Mouse (Mus musculus) heart, adult 2 months (tissue): Measurements from ENCODE around the gene Pygl. TPM values are rescaled to one million over a fixed set of nuclear protein-coding genes. Genes with fewer than 3 reads are reported as not detected.
"Not testable (repeated sequence)": the region's sequence is repeated elsewhere in the genome, so short reads cannot be mapped to it uniquely, and the experiment has no call there.

ENCODE experiments used
- DNase-seq, 2 experiments: peaks; one replicate each; pipeline ENCODE4 v3.0.0; 2021
- H3K27ac ChIP-seq: fragments of 200-600 bp; 2 replicates; pipeline ENCODE4 v1.8.1; 2022
- H3K27me3 ChIP-seq: fragments of 200-500 bp; 2 replicates; pipeline ENCODE4 v1.6.1; 2012; ENCODE audit warnings: mild to moderate bottlenecking, low read length, inconsistent platforms, mixed read lengths; ENCODE audit not compliant: control insufficient read depth, insufficient read depth
- H3K36me3 ChIP-seq: fragments of 200-500 bp; 2 replicates; pipeline ENCODE4 v1.6.1; 2012; ENCODE audit warnings: low read length, inconsistent platforms; ENCODE audit not compliant: control insufficient read depth, insufficient read depth
- H3K4me1 ChIP-seq: fragments of 200-500 bp; 2 replicates; pipeline ENCODE4 v1.6.1; 2011; ENCODE audit warnings: low read length; ENCODE audit not compliant: control insufficient read depth, insufficient read depth
- H3K4me3 ChIP-seq: fragments of 200-600 bp; 2 replicates; pipeline ENCODE4 v1.8.1; 2022
- H3K79me2 ChIP-seq: fragments of 200-500 bp; replicated peaks from 2 replicates; pipeline ENCODE4 v1.6.1; 2012; ENCODE audit warnings: mild to moderate bottlenecking, inconsistent platforms, low read length, moderate library complexity, mixed read lengths; ENCODE audit not compliant: control insufficient read depth, insufficient read depth
- H3K9ac ChIP-seq: fragments of 200-500 bp; 2 replicates; pipeline ENCODE4 v1.6.1; 2012; ENCODE audit warnings: low read depth, mild to moderate bottlenecking, control low read depth, inconsistent platforms, low read length, mixed read lengths
- CTCF ChIP-seq: fragments of 200-600 bp; IDR thresholded peaks from 2 replicates; pipeline ENCODE4 v1.8.1; 2022; ENCODE audit warnings: antibody characterized with exemption, mild to moderate bottlenecking, moderate library complexity
- EP300 ChIP-seq: fragments of 200-500 bp; IDR thresholded peaks from 2 replicates; pipeline ENCODE4 v1.6.1; 2011; ENCODE audit warnings: low read depth, low read length, control low read depth; ENCODE audit not compliant: insufficient read depth
- POLR2A ChIP-seq: fragments of 200-500 bp; IDR thresholded peaks from 2 replicates; pipeline ENCODE4 v1.6.1; 2011; ENCODE audit warnings: mild to moderate bottlenecking, low read depth, low read length, control low read depth; ENCODE audit not compliant: insufficient read depth
- WGBS: fragments of 180-500 bp; shearing (Covaris S2); methylation state at CpG from one replicate; pipeline ENCODE4 v1.1.7; 2018; 5-methylcytosine and 5-hydroxymethylcytosine counted together
- intact Hi-C: fragments of 180-260 bp; cut with DNase I; formaldehyde crosslinking; loops from one replicate; pipeline ENCODE4 v1.15.1; 2025
- polyA plus RNA-seq: library from polyadenylated mRNA; depleted of rRNA; stranded (reverse); fragments of >200 nt; gene quantifications from 2 replicates; pipeline ENCODE4 v1.2.3, GENCODE M21; 2012
- total RNA-seq, 2 experiments: library from RNA; stranded (reverse); gene quantifications; 2 replicates each; pipeline ENCODE4 v1.2.3; 2021

Gene Pygl
- total and polyA plus RNA-seq, 3 experiments = 4.5 to 15.3 (median 4.6) TPM

GRCm38 (mm10) chr12:70153842-70154241 lies 77.4 kb downstream of the Pygl start, which contains the start of gene Abhd12b:
Gene Abhd12b (plus strand): TSS chr12:70154142.
- Histone ChIP-seq H3K79me2 (no peaks in the 10 kb centered on the region), H3K27me3 (no peaks in the 10 kb centered on the region; the same call in 1 of the 2 replicates), H3K27ac (no peak within 1 kb of the TSS), H3K36me3 (no peaks in the 10 kb centered on the region), H3K9ac (no peak within 1 kb of the TSS), H3K4me1 (0 out of 2 replicates have a peak, but pooled peaks cover 2% of the 10 kb centered on the region), H3K4me3 (no peak within 1 kb of the TSS)
- intact Hi-C loops = no loop called here
- DNase-seq = no peak
- WGBS = 57% methylated on average over 3 of the region's 3 CpGs
- no peak for TF ChIP-seq POLR2A

- Histone ChIP-seq H3K9ac (peak overlapping the region; percentile 39; the same call in 1 of the 2 replicates), H3K36me3 (no peaks in the 10 kb centered on the region), H3K4me3 (peak overlapping the region; percentile 38), H3K4me1 (peaks cover 6% of the 10 kb centered on the region), H3K27me3 (no peaks in the 10 kb centered on the region), H3K27ac (peak overlapping the region; percentile 48), H3K79me2 (no peaks in the 10 kb centered on the region)
- 23% methylated on average over 11 of the region's 11 CpGs for WGBS
- intact Hi-C loops = loop anchor here (5.0 to 10.0 kb wide), 2 partner anchors 161 to 394 kb away; partner anchors contain the start of gene Sav1
- DNase-seq = peak in 1 of 2 experiments; percentile 14
- no peak for TF ChIP-seq CTCF
- no peak for TF ChIP-seq POLR2A
- TF ChIP-seq EP300 = no peak
Measured at GRCm38 (mm10) chr12:70148631-70149265, 82.5 kb downstream of the Pygl start.

- Histone ChIP-seq H3K27ac (peak overlapping the region; percentile 48), H3K79me2 (no peaks in the 10 kb centered on the region), H3K4me1 (peaks cover 6% of the 10 kb centered on the region), H3K36me3 (no peaks in the 10 kb centered on the region), H3K27me3 (no peaks in the 10 kb centered on the region), H3K4me3 (peak overlapping the region; percentile 38), H3K9ac (peak overlapping the region; percentile 22; the same call in 1 of the 2 replicates)
- TF ChIP-seq POLR2A (no peak), EP300 (no peak), CTCF (no peak)
- WGBS = 5% methylated on average over 13 of the region's 13 CpGs
- peak in 1 of 2 experiments; percentile 17 for DNase-seq
- intact Hi-C loops = loop anchor here (2.0 to 10.0 kb wide), 3 partner anchors 85 to 393 kb away; partner anchors contain the start of gene Sav1
Measured at GRCm38 (mm10) chr12:70147986-70148630, 83.2 kb downstream of the Pygl start.

DNA sequence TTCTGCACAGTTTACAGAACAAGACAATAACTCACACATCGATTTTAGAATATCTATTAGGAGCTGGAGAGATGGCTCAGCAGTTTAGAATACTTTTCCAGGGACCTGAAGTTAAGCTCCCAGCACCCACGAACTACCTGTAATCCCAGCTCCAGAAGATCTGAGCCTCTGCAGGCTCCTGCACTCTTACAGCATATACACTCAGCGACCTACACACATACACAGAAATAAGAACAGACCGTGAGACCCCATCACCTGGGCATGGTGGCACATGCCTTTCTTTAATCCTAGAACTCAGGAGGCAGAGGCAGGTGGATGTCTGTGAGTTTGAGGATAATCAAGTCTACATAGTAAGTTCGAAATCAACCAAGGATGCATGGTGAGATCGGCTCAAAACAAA lies 85.7 kb downstream of the Pygl start:
- Histone ChIP-seq H3K4me3 (no peak overlapping the region), H3K4me1 (peaks cover 6% of the 10 kb centered on the region), H3K79me2 (no peaks in the 10 kb centered on the region), H3K36me3 (no peaks in the 10 kb centered on the region), H3K27me3 (no peaks in the 10 kb centered on the region), H3K27ac (no peak overlapping the region; the same call in 1 of the 2 replicates), H3K9ac (no peak overlapping the region)
- DNase-seq = no peak
- 86% methylated on average over 6 of the region's 6 CpGs for WGBS
- intact Hi-C loops = loop anchor here (2.0 to 10.0 kb wide), 4 partner anchors 35 to 391 kb away; partner anchors contain the start of gene Sav1
- TF ChIP-seq CTCF (no peak), EP300 (no peak), POLR2A (no peak)

- H3K4me3 ChIP-seq = no peak overlapping the region
- H3K36me3 ChIP-seq = no peaks in the 10 kb centered on the region
- intact Hi-C loops = loop anchor here (2.0 to 10.0 kb wide), 4 partner anchors 34 to 390 kb away; partner anchors contain the start of gene Sav1
- 21% methylated on average over 20 of the region's 20 CpGs for WGBS
- peak; percentile 53 to 54 for DNase-seq
- H3K4me1 ChIP-seq = peaks cover 6% of the 10 kb centered on the region
- peak overlapping the region; percentile 54 for H3K27ac ChIP-seq
- H3K27me3 ChIP-seq = no peaks in the 10 kb centered on the region
- H3K79me2 ChIP-seq = no peaks in the 10 kb centered on the region
- H3K9ac ChIP-seq = no peak overlapping the region
- no peak for TF ChIP-seq POLR2A
- peak; percentile 84 for TF ChIP-seq CTCF
- TF ChIP-seq EP300 = no peak
Measured at GRCm38 (mm10) chr12:70144637-70145448, 86.4 kb downstream of the Pygl start.

DNA sequence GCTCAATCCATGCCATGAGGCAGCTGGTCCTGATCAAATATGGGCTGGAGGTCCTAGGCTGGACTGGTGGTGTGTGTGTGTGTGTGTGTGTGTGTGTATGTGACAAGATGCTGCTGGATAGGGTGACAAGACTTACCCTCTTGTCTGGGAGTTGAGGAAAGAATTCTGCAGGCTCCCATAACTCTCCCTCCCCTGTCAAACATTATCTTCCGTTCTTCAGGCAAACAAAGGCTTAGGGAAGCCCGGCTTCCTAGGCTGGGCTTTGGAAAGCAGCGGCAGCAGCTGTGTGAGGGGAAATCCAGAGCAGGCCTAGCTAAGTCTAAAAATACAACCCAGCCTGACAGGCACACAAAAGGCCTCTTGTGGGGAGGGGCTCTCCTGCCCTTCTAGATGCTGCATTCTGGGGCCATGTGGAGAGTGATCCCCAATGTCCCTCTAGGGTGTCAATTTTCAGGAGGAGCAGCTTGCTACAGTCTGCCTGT lies 87.1 kb downstream of the Pygl start:
- H3K9ac ChIP-seq, H3K4me1 ChIP-seq, H3K27me3 ChIP-seq, H3K4me3 ChIP-seq, H3K36me3 ChIP-seq, H3K79me2 ChIP-seq: not testable (repeated sequence)
- H3K27ac ChIP-seq = peak overlapping the region; percentile 54
- 10% methylated on average over 3 of the region's 3 CpGs for WGBS
- DNase-seq = peak; percentile 34 to 36
- intact Hi-C loops = loop anchor here (2.0 to 10.0 kb wide), 3 partner anchors 33 to 389 kb away; no protein-coding TSS in a partner anchor
